Mouse (Mus musculus): Measurements from ENCODE around the gene Nlrp4f.
A peak's percentile ranks its signal among the peaks of the same experiment; 100 is the strongest.

The Nlrp4f gene

DNA sequence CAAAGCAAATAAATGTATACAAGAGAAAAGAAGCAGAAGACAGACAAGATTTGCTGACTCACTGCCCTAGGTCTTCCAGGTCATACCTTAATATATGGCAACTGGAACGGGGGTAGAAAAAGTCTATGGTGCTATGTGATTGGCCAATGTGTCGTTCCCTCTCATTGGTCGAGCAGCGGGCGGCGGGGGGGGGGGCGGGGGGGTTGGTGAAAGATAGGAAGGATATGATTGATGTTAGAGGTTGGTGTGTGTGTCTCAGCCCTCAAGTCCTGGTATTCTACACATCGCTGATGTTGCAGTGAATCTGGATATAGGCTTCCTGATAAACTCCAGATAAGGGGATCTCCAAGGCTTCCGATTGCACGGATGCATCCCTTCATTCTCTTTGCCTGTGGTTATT, at the start of gene Nlrp4f:
Gene Nlrp4f (minus strand): TSS at position 101 of the 400 bp plus-strand sequence.
- DNase-seq (ENCODE audit: low read depth), result no peak

DNA sequence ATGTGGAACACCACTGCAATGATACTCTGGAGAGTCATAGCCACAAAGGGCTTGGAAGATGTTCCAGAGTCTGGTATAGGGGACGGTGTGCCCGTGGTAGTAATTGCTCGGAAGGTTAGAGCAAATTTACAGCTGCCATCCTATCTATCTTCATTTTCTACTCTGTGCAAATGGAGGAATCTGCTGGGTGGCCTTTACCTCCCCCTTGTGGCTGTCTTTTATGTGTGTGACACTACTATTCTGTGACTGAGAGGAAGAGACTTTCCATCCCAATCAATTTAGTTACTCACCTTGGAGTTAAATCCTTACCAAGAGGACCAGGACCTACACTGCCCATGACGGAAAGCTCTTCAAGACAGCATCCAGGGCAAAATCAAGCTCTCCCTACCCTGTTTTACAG, 37.5 kb upstream of the Nlrp4f start:
- no peak for DNase-seq (ENCODE audit: low read depth)

DNA sequence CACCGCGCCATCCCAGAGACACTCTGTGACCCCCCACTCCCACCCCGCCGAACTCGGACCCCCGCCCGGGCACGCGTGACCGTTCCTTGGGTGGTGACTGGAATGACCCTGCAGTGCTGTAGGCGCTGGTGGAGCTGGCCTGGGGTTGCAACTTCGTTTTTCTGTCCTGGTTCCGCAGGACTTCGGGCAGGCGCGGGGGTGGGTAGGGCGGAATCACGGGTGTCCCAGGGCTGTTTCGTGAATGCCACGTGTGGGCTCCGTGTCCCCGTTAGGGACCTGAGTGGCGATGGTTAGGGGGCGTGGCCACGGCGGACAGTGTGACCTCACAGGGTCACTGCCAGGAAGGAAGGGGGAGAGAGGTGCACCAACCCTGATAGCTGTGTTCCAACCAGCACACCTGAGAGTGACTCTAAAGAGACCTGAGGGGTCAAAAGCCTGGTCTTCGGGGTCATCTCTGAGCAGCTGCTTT, 36.6 kb upstream of the Nlrp4f start:
- DNase-seq (ENCODE audit: low read depth), result no peak

DNA sequence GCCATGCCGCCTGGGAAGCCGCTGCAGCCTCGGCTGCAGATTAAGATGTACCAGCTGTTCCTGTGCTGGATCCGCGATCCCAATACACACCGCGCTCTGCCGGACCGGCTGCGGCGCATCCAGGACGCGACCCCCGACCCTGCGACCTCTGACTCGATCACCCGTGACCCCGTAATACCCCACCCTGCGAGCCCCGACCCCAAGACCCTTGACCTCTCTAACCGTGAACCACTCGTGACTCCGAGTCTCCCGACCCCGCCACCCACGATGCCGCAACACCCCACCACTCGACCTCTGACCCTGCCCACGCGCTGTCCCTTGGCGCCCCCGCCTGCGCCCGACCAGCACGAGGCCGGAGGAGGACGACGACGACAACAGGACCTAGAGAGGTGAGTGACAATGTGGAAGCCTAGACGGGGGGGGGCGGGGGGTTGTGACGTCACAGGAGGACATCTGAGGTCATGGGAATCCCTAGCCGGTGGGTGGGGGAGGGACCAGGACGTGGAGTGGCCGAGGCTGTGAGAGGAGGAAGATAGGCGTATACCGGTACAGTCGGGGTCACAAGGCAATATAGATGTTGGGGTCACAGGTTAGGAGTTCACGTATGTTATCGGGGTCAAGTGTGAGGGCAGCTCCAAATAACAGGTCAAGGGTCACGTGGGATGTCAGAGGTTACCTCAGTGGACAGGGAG, 36.0 kb upstream of the Nlrp4f start:
- DNase-seq (ENCODE audit: low read depth), result no peak

DNA sequence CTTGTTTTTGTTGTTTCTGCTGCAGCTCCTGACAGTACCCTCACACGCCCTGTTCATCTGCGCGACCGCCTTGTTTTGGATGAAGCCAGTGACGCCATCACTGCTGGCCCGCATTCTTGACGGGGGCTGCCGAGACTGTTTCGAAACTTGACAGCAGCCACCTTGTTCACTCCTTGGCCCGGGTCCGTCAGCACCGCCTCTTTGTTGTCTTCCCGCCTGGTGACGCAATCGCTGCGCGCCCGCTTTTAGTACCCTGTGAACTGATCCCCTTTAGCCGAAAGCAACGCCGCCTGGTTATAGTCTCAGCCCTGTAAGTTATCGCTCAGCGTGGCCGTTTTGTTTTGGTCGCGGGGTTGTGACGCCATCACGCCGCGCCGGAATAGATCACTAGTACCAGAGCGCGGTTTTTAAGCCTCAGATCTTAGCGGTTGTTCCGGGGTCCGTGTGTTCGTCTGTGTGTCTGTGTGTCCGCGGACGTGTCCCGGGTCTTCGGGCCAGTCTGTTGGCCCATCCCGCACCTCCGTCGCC, 35.4 kb upstream of the Nlrp4f start:
- peak; percentile 94 for DNase-seq (ENCODE audit: low read depth)

DNA sequence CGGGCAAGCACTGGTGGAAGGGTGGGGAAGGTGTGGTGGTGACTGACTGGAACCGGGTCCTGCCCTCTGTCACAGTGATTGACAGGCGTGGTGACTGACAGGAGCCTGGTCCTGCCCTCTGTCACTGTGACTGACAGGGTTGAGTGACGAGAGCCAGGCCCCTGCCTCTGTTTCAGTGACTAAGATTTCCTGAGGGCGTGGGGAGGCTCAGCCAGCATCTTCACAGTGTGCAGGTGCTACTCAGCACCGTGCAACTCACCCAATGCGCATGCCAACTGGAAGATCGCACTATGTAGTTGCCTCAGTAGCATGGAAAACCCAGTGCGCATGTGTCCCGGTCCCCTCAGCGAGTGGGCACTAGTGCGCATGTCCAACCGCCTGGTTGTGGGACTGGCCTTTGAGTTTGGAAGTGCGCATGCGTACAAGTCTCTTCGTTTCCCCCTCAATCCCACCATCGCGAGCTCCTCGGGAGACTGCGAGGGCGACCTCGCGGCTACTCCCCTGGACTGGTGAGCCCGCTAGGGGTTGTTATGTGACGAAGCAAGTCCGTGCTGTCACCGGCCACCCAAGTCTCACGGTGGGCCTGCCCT, 34.8 kb upstream of the Nlrp4f start:
- DNase-seq (ENCODE audit: low read depth), result peak; percentile 98

DNA sequence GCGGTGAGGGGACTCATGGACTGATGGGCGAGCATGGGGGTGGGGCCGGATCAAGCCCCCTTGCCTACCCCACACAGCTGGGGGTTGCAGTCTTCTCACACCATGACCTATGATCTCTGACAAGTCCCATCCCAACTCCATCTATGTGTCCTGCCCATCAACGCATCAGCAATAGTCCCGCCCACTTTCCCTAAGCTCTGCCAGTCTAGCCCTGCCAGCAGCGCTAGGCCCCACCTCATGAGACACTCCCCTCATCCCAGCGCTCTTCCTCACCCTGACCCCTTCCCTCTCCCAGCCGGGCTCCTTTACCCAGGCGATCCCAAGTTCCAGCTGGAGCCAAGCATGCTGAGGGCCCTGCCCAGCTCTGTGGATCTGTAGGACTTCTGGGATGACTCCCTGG, 31.4 kb upstream of the Nlrp4f start:
- DNase-seq (ENCODE audit: low read depth), result no peak

DNA sequence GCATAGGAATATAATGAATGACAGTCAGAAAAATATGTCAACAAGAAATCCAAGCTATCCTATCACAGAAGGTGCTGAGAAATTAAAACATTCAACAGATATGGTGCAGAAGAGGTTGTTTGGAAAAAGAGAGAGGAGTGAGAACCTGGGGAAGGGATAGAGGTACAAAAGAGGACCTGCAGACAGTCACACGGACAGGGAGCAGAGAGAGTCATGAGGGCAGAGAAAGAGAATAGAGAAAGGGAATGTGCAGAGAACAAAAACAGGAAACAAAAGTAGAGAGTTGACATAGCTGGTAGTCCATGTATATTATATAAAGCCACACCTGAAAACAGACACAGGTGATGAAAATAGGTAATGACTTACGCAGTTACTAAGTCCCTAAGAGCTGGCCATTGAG, 20.9 kb upstream of the Nlrp4f start:
- no peak for DNase-seq (ENCODE audit: low read depth)

DNA sequence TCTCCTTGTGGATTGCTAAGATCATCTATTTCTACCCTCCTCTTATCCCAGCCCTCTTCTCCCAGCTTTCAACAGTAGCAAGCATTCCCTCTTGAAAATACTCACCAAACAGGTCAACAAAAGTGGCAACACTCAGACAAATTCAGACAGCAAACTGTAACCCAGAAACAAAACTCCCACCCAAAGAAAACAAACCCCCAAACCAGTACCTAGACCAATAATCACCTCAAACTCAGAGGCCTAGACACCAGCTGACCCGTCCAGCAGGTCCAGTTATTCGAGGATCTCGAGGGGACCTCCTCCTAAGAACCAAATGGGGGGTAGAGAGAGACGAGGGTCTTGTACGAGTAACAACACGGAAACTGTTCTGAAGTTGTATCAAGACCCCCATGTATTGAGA, 20.2 kb upstream of the Nlrp4f start:
- DNase-seq (ENCODE audit: low read depth), result no peak

DNA sequence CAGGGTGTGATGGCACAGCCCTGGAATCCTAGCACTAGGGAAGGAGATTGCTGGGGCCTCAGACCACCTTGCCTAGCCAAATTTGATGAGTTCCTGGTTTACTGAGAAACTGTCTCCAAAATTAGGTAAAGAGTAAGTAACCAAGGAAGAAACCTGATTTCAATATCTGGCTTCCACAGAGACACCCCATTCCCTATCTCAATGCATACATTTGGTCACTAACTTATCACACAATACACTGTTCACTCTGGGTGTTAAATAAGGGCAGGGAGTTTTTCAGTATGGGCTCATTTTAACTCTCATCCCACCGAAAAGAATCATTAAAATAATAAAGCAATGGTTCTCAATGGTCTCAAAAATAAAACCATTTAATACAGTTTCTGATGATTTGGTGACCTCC, 5.1 kb downstream of the Nlrp4f start:
- DNase-seq (ENCODE audit: low read depth), result no peak

DNA sequence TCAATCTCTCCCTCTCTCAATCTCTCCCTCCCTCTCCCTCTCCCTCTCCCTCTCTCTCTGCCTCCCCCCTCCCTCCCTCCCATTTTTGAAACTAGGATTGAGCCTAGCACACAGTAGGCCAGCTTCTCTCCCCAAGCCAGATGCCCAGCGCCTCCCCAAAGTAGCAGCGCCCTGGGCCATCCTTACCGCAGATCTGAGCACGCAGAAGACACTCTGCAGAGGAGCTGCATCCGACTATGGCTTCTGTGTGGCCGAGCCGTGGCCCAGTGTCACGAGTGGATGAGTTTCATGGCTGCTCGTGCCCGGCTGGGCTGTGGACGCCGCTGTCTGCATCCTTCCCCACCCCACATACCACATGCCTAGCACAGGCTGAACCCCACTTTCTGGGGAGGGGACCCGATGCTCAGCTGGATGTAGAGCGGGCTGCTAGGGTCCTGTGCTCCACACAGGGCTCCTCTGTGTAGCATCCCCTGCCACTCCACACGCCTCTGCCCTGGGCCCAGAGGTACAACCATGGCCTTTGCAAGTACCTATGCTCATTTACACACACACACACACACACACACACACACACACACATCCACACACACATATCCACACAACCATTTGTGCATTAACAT, 29.2 kb downstream of the Nlrp4f start:
- no peak for DNase-seq (ENCODE audit: low read depth)

DNA sequence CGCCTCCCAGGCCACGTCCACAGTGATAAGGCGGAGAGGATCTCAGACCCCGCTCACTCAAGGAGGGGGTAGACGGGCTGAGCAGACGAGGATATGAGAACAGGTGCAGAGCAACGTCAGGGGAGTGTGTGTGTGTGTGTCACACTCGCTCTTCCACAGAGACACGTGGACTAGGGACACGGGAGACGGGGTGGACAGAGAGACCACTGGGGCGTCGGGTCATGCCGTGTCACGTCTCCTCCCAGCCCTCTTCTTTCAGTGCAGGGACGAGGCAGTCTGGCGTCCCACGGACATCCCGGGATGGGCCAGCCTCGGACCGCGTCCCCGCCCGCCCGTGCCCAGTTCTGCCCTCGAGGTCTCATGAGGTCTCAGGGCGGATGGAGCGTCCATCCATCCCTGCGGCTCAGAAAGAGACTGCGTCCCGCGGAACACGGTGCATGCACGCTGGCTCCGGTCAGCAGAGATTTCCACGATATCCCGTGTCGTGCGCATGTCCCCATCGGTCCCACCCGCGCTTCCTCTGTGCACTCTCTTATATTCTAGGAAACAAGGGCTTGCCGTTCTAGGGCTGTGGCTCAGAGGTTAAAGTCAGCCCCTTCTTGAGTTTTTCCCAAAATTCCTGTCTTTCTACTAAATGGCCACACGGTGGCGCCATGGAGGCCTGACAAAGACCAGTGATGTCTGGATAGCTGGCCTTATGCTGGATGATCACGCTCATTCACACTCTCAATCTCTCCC, 29.9 kb downstream of the Nlrp4f start:
- peak; percentile 54 for DNase-seq (ENCODE audit: low read depth)

DNA sequence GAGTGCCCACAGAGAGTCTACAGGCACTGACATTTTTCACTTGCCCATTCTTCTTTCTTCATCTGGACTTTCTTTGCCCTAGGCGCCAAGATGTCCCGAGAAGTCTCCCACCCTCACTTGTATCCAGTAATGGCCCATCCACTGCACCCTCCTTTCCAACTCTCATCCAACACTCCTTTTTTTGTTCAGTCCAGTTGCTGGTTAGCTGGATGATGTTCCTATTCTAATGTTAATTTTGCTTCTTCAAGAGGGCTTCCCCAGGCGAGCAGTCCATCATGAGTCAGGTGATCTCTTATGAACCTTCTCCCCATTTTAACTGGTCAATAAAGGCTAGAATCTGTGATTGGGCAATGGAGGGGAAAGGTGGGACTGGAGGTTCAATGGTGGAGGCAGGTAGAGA, 31.7 kb downstream of the Nlrp4f start:
- no peak for DNase-seq (ENCODE audit: low read depth)

DNA sequence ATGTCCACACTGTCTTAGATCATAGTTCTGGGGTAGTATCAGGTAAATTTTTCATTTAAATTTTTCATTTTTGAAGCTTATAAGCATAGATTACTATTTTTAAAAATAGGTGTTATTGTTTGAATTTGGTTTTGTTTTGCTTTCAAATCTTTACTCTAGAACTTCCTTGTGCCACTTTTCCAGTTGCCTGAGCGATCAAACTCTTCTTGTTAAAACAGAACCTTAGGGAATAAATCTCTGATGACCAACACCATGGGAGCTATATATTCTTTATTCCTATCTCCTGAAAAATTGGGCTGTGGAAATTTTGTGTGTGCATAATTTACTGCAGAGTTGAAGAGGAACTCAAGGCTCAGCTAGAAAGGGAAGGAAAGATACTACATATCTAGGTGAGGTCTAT, 55.8 kb downstream of the Nlrp4f start, which contains the start of gene Olfr466:
Gene Olfr466 (plus strand): TSS at position 301 of the 400 bp plus-strand sequence.
- DNase-seq (ENCODE audit: low read depth), result no peak

DNA sequence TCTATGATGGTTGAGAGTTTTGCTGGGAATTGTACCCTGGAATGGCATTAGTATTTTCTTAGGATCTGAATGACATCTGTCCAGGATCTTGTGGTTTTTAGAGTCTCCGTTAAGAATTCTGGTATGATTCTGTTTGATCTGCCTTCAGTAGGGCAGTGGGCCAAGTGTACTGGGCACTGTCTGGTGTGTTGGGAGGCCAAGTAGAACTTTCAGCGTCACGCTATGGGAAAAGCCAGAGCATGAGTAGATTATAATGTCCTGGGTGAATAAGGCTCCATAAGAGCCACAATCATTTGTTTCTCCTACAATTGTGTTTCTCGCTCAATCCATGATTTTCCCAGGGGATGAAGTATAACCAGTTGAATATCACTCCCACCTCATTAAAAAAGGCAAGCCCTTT, 68.0 kb downstream of the Nlrp4f start, which contains the start of gene Olfr465-ps1:
Gene Olfr465-ps1 (plus strand): TSS at position 301 of the 400 bp plus-strand sequence.
- no peak for DNase-seq (ENCODE audit: low read depth)

Data from NIH3T3 (cell line).